Mouse (Mus musculus) E14TG2a.4 (cell line): ENCODE data around the gene Plac8.

Source experiments
- CTCF ChIP-seq: conservative IDR thresholded peaks from 2 replicates; pipeline ENCODE4 v1.5.1; 2014; ENCODE audit warnings: low read length
- NANOG ChIP-seq: IDR thresholded peaks from 2 replicates; pipeline ENCODE4 v1.6.1; 2014; ENCODE audit warnings: borderline replicate concordance, low read length, mixed read lengths
- POU5F1 ChIP-seq: IDR thresholded peaks from 2 replicates; pipeline ENCODE4 v1.6.1; 2014; ENCODE audit warnings: low read length, borderline replicate concordance

DNA sequence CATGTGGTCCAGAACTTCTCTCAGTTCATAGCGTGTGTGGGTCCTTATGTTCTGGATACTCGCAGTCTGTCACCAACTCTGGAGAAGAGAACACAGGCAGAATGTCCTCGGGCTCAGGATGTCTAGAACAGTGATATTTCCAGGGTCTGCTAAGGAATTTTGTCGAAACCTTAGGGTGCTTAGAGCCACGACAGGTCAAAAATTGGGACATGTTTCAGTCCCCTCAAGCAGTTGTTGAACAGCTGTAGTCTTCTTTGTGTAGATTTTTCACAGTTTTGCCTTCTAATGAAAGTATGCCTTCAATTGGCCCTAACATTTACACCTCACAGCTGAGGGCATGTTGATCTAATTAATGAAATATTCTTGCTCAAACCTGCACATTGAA, 53.0 kb downstream of the Plac8 start:
- TF ChIP-seq CTCF (no peak), NANOG (no peak), POU5F1 (no peak)
